Mouse (Mus musculus) forebrain, embryonic 13.5 days (tissue): ENCODE measurements around the gene Lsm2. TPM values are rescaled to one million over a fixed set of nuclear protein-coding genes. Genes with fewer than 3 reads are reported as not detected.
"Not testable (repeated sequence)": the region's sequence is repeated elsewhere in the genome, so short reads cannot be mapped to it uniquely, and the experiment has no call there.

Source experiments
- ATAC-seq: fragments of 200-750 bp; cut with Nextera tagmentation; 2 replicates; pipeline ENCODE4 v1.8.0; 2017
- H3K27ac ChIP-seq: fragments of 300-500 bp; sonication (generic); 2 replicates; pipeline ENCODE4 v1.5.1; 2015; ENCODE audit warnings: inconsistent platforms, mild to moderate bottlenecking, moderate library complexity
- H3K27me3 ChIP-seq: fragments of 300-500 bp; sonication (generic); 2 replicates; pipeline ENCODE4 v1.6.1; 2015; ENCODE audit warnings: mild to moderate bottlenecking, inconsistent platforms
- H3K36me3 ChIP-seq: fragments of 300-500 bp; sonication (generic); 2 replicates; pipeline ENCODE4 v1.6.1; 2015; ENCODE audit warnings: mild to moderate bottlenecking, inconsistent platforms; ENCODE audit not compliant: poor library complexity, severe bottlenecking
- H3K4me1 ChIP-seq: fragments of 300-500 bp; sonication (generic); 2 replicates; pipeline ENCODE4 v1.6.1; 2015; ENCODE audit warnings: inconsistent platforms
- H3K4me2 ChIP-seq: fragments of 300-500 bp; sonication (generic); 2 replicates; pipeline ENCODE4 v1.6.1; 2015; ENCODE audit warnings: inconsistent platforms, mild to moderate bottlenecking, moderate library complexity
- H3K4me3 ChIP-seq: fragments of 300-500 bp; sonication (generic); 2 replicates; pipeline ENCODE4 v1.5.1; 2015; ENCODE audit warnings: mild to moderate bottlenecking, inconsistent platforms
- H3K9ac ChIP-seq: fragments of 300-500 bp; sonication (generic); 2 replicates; pipeline ENCODE4 v1.6.1; 2015; ENCODE audit warnings: mild to moderate bottlenecking, inconsistent platforms
- H3K9me3 ChIP-seq: fragments of 300-500 bp; sonication (generic); replicated peaks from 2 replicates; pipeline ENCODE4 v1.6.1; 2016; ENCODE audit warnings: inconsistent platforms
- WGBS: fragments of 180-500 bp; shearing (Covaris S2); methylation state at CpG from one replicate; pipeline ENCODE4 v1.1.7; 2015; 5-methylcytosine and 5-hydroxymethylcytosine counted together
- polyA plus RNA-seq: library from polyadenylated mRNA; unstranded; fragments of >200 nt; fragmentation: Nextera tagmentation; extraction: Ambion mirVana; gene quantifications from 2 replicates; pipeline ENCODE4 v1.2.1, GENCODE M21; 2015

The Lsm2 gene
- 203 and 213 TPM in 2 replicates for polyA plus RNA-seq

GRCm38 (mm10) chr17:34981690-34982180 is at the start of gene Lsm2:
Gene Lsm2 (plus strand): TSS chr17:34981862.
- Histone ChIP-seq H3K27ac (peak within 1 kb of the TSS; percentile 97), H3K9me3 (no peaks in the 10 kb centered on the region), H3K9ac (peak within 1 kb of the TSS; percentile 92), H3K36me3 (peaks cover 20% of the 10 kb centered on the region), H3K4me3 (peak within 1 kb of the TSS; percentile 88), H3K4me2 (peak within 1 kb of the TSS; percentile 89), H3K27me3 (no peaks in the 10 kb centered on the region), H3K4me1 (peaks cover 26% of the 10 kb centered on the region)
- ATAC-seq, result peak; percentile 97
- under 1% methylated on average over 58 of the region's 58 CpGs for WGBS

- 92% methylated on average over 8 of the region's 8 CpGs for WGBS
- H3K9me3 ChIP-seq, result no peaks in the 10 kb centered on the region
- H3K4me2 ChIP-seq, result peak overlapping the region; percentile 98
- H3K4me3 ChIP-seq, result peak overlapping the region; percentile 80
- no peaks in the 10 kb centered on the region for H3K27me3 ChIP-seq
- ATAC-seq, result no peak
- peaks cover 9% of the 10 kb centered on the region for H3K4me1 ChIP-seq
- no peak overlapping the region for H3K27ac ChIP-seq
- peak overlapping the region; percentile 90 for H3K9ac ChIP-seq
- peaks cover 20% of the 10 kb centered on the region; the same call in 1 of the 2 replicates for H3K36me3 ChIP-seq
These were observed 49.4 kb upstream of the Lsm2 start for GRCm38 (mm10) chr17:34932287-34932686.

- Histone ChIP-seq H3K4me1 (peaks cover 9% of the 10 kb centered on the region), H3K27me3 (no peaks in the 10 kb centered on the region), H3K9me3 (no peaks in the 10 kb centered on the region), H3K36me3 (peaks cover 20% of the 10 kb centered on the region; the same call in 1 of the 2 replicates), H3K4me2 (no peak overlapping the region), H3K9ac (no peak overlapping the region), H3K4me3 (no peak overlapping the region), H3K27ac (no peak overlapping the region)
- WGBS, result 77% methylated on average over 24 of the region's 24 CpGs
- no peak for ATAC-seq
These were observed 47.6 kb upstream of the Lsm2 start for GRCm38 (mm10) chr17:34934031-34934430.

GRCm38 (mm10) chr17:34934830-34935229 is 46.8 kb upstream of the Lsm2 start:
- 62% methylated on average over 8 of the region's 8 CpGs for WGBS
- Histone ChIP-seq H3K4me1 (peaks cover 9% of the 10 kb centered on the region), H3K9ac (no peak overlapping the region), H3K4me3 (no peak overlapping the region), H3K27ac (no peak overlapping the region), H3K36me3 (peaks cover 20% of the 10 kb centered on the region; the same call in 1 of the 2 replicates), H3K27me3 (no peaks in the 10 kb centered on the region), H3K4me2 (no peak overlapping the region), H3K9me3 (no peaks in the 10 kb centered on the region)
- ATAC-seq, result no peak

- Histone ChIP-seq H3K4me3 (no peak overlapping the region), H3K4me2 (no peak overlapping the region), H3K36me3 (peaks cover 20% of the 10 kb centered on the region; the same call in 1 of the 2 replicates), H3K4me1 (peaks cover 7% of the 10 kb centered on the region), H3K27me3 (no peaks in the 10 kb centered on the region), H3K9ac (no peak overlapping the region), H3K27ac (no peak overlapping the region), H3K9me3 (no peaks in the 10 kb centered on the region)
- no peak for ATAC-seq
- 84% methylated on average over 6 of the region's 6 CpGs for WGBS
These were observed 43.6 kb upstream of the Lsm2 start for GRCm38 (mm10) chr17:34937960-34938505.

GRCm38 (mm10) chr17:34941344-34942041 is 40.2 kb upstream of the Lsm2 start:
- Histone ChIP-seq H3K9ac (peak overlapping the region; percentile 62), H3K27ac (peak overlapping the region; percentile 59; the same call in 1 of the 2 replicates)

GRCm38 (mm10) chr17:34943128-34943815 is 38.4 kb upstream of the Lsm2 start:
- ATAC-seq, result no peak
- H3K27ac ChIP-seq, result no peak overlapping the region
- no peaks in the 10 kb centered on the region for H3K36me3 ChIP-seq
- no peak overlapping the region for H3K4me2 ChIP-seq
- no peak overlapping the region for H3K4me3 ChIP-seq
- no peaks in the 10 kb centered on the region for H3K9me3 ChIP-seq
- WGBS, result 84% methylated on average over 4 of the region's 4 CpGs
- no peaks in the 10 kb centered on the region for H3K27me3 ChIP-seq
- no peak overlapping the region for H3K9ac ChIP-seq
- H3K4me1 ChIP-seq, result peaks cover 7% of the 10 kb centered on the region

More at GRCm38 (mm10) chr17:34941344-34942041, 40.2 kb upstream of the Lsm2 start:
- peaks cover 7% of the 10 kb centered on the region for H3K4me1 ChIP-seq
- H3K36me3 ChIP-seq, result no peaks in the 10 kb centered on the region
- H3K4me2 ChIP-seq, result peak overlapping the region; percentile 54
- WGBS, result 4% methylated on average over 15 of the region's 15 CpGs
- peak overlapping the region; percentile 31 for H3K4me3 ChIP-seq
- ATAC-seq, result no peak
- H3K9me3 ChIP-seq, result no peaks in the 10 kb centered on the region
- H3K27me3 ChIP-seq, result no peaks in the 10 kb centered on the region

GRCm38 (mm10) chr17:34944362-34944761 is 37.3 kb upstream of the Lsm2 start:
- no peaks in the 10 kb centered on the region for H3K9me3 ChIP-seq
- H3K4me3 ChIP-seq, result no peak overlapping the region
- ATAC-seq, result no peak
- H3K4me2 ChIP-seq, result no peak overlapping the region
- H3K27me3 ChIP-seq, result no peaks in the 10 kb centered on the region
- H3K36me3 ChIP-seq, result peaks cover 7% of the 10 kb centered on the region
- H3K27ac ChIP-seq, result no peak overlapping the region
- H3K9ac ChIP-seq, result no peak overlapping the region
- peaks cover 7% of the 10 kb centered on the region for H3K4me1 ChIP-seq

GRCm38 (mm10) chr17:34946486-34947140 is 35.0 kb upstream of the Lsm2 start:
- Histone ChIP-seq H3K36me3 (peaks cover 27% of the 10 kb centered on the region), H3K4me3 (no peak overlapping the region), H3K27ac (no peak overlapping the region), H3K4me2 (no peak overlapping the region), H3K9me3 (no peaks in the 10 kb centered on the region), H3K9ac (no peak overlapping the region), H3K4me1 (peaks cover 25% of the 10 kb centered on the region), H3K27me3 (no peaks in the 10 kb centered on the region)
- ATAC-seq, result no peak
- WGBS, result 84% methylated on average over 5 of the region's 5 CpGs

GRCm38 (mm10) chr17:34947606-34948005 is 34.1 kb upstream of the Lsm2 start:
- Histone ChIP-seq H3K27ac (no peak overlapping the region; the same call in 1 of the 2 replicates), H3K4me1 (peaks cover 20% of the 10 kb centered on the region), H3K27me3 (no peaks in the 10 kb centered on the region), H3K9ac (no peak overlapping the region), H3K36me3 (peaks cover 27% of the 10 kb centered on the region), H3K4me3 (no peak overlapping the region), H3K4me2 (no peak overlapping the region), H3K9me3 (no peaks in the 10 kb centered on the region)
- 26% methylated on average over 8 of the region's 8 CpGs for WGBS
- no peak for ATAC-seq

GRCm38 (mm10) chr17:34948721-34949552 is 32.7 kb upstream of the Lsm2 start:
- Histone ChIP-seq H3K27ac (peak overlapping the region; percentile 25; the same call in 1 of the 2 replicates), H3K4me1 (peaks cover 20% of the 10 kb centered on the region), H3K36me3 (peaks cover 27% of the 10 kb centered on the region)
- H3K9ac ChIP-seq, ATAC-seq, H3K9me3 ChIP-seq, H3K27me3 ChIP-seq, H3K4me2 ChIP-seq, H3K4me3 ChIP-seq: not testable (repeated sequence)
- 58% methylated on average over 9 of the region's 9 CpGs for WGBS
